ENCODE assay signal across 24 mouse cellular contexts in the genomic region with DNA sequence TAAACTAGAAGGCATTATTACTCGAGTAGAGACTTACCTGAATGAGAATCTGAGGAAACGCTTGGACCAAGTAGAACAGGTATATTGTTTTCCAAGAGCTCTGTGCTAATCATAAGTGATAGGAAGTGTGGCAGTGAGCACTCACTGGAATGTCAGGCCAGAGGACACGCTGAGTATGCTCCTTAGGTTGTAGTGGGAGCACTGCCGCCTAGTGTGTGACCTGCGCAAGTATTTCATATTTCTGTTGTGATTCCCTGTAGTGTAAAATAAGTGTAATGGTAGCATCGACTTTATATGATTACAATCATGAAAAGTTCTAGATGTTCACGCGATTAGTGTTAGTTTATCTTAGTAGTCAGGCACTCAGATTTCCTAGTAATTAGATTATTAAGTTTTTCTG. TPM values are rescaled to one million over a fixed set of nuclear protein-coding genes. Genes with fewer than 3 reads are reported as not detected.
DNase-seq lines count a peak whose midpoint lies in the region; ATAC-seq and TF ChIP-seq lines count a peak whose summit lies in the region.
"Had no signal": no experiment of that assay in that cellular context is flagged by ENCODE, and none has a peak within 500 bp of the region (broad histone marks: within the 10 kb centered on the region; RNA-seq: fewer than 3 reads in every experiment).

No protein-coding gene starts in this region.

- H3K4me1 ChIP-seq in heart, adult 2 months (ENCODE audit: control insufficient read depth, insufficient read depth, low read length), result no peaks in the 10 kb centered on the region
- no peaks in the 10 kb centered on the region for H3K4me1 ChIP-seq in stomach, postnatal 0 days (replicated peaks; ENCODE audit: control insufficient read depth, insufficient read depth)
- H3K4me1 ChIP-seq: embryonic facial prominence, embryonic 12.5 days; heart, embryonic 12.5 days; hindbrain, embryonic 13.5 days; limb, embryonic 15.5 days; neural tube, embryonic 12.5 days had no signal

- WGBS in heart, adult 2 months, result 74% methylated on average over 8 of the region's 8 CpGs
- WGBS in stomach, postnatal 0 days, result 89% methylated on average over 8 of the region's 8 CpGs

- TF ChIP-seq EP300 in heart, adult 2 months (IDR thresholded peaks at IDR 0.05; ENCODE audit: insufficient read depth, low read depth, low read length), result no peak
- no peak for TF ChIP-seq EP300 in stomach, postnatal 0 days (optimal IDR thresholded peaks at IDR 0.05)

- TF ChIP-seq POLR2A in heart, adult 2 months (IDR thresholded peaks at IDR 0.05; ENCODE audit: insufficient read depth, low read depth, low read length), result no peak

- no peaks in the 10 kb centered on the region for H3K27me3 ChIP-seq in heart, adult 2 months (ENCODE audit: control insufficient read depth, insufficient read depth, low read length)
- H3K27me3 ChIP-seq in stomach, postnatal 0 days (ENCODE audit: control insufficient read depth, insufficient read depth, low read length), result no peaks in the 10 kb centered on the region
- H3K27me3 ChIP-seq: embryonic facial prominence, embryonic 12.5 days; heart, embryonic 12.5 days; hindbrain, embryonic 13.5 days; limb, embryonic 15.5 days; megakaryocyte, embryonic 14.5 days; neural tube, embryonic 12.5 days had no signal

- H3K4me2 ChIP-seq in stomach, postnatal 0 days (replicated peaks; ENCODE audit: low read depth), result no peak overlapping the region
- H3K4me2 ChIP-seq: embryonic facial prominence, embryonic 12.5 days; heart, embryonic 12.5 days; hindbrain, embryonic 13.5 days; limb, embryonic 15.5 days; neural tube, embryonic 12.5 days had no signal

- no peak overlapping the region for H3K9ac ChIP-seq in heart, adult 2 months (ENCODE audit: low read depth, low read length)
- H3K9ac ChIP-seq in stomach, postnatal 0 days (ENCODE audit: low read length), result no peak overlapping the region
- H3K9ac ChIP-seq: embryonic facial prominence, embryonic 12.5 days; forebrain, postnatal 0 days; heart, embryonic 12.5 days; hindbrain, embryonic 13.5 days; limb, embryonic 15.5 days; neural tube, embryonic 12.5 days had no signal

- no peak for ATAC-seq in stomach, postnatal 0 days (ENCODE audit: low FRiP score, low TSS enrichment)
- ATAC-seq: forebrain, postnatal 0 days had no signal

- TF ChIP-seq CTCF in heart, adult 2 months (IDR thresholded peaks at IDR 0.05), result peak; percentile 56
- TF ChIP-seq CTCF in layer of hippocampus, adult 2 months (conservative IDR thresholded peaks at IDR 0.05), result peak; percentile 37
- TF ChIP-seq CTCF in stomach, postnatal 0 days (IDR thresholded peaks at IDR 0.05; ENCODE audit: low read depth), result peak; percentile 48

- no peak for DNase-seq in heart, adult 2 months
- DNase-seq in heart, postnatal 25 days (ENCODE audit: low spot score), result no peak
- no peak for DNase-seq in layer of hippocampus, adult 2 months (ENCODE audit: low spot score in 2 of 2)
- no peak for DNase-seq in layer of hippocampus, postnatal 25 days (ENCODE audit: extremely low spot score in 1 of 2, low spot score in 1 of 2)
- DNase-seq in lung, postnatal 10 days, result peak; percentile 8
- DNase-seq in lung, postnatal 14 days, result no peak
- no peak for DNase-seq in stomach, postnatal 0 days (ENCODE audit: low spot score)
- DNase-seq in ovary, postnatal 14 days (ENCODE audit: low spot score), result no peak
- DNase-seq: adrenal gland, postnatal 10 days; cerebellum, adult 18-20 months; cerebellum, postnatal 25 days; forebrain, postnatal 0 days; gastrocnemius, postnatal 36 days; kidney, adult 9 months; kidney, postnatal 36 days; midbrain, embryonic 14.5 days; right cerebral cortex, postnatal 25 days; thymus, postnatal 36 days had no signal

- H3K27ac ChIP-seq in heart, adult 2 months, result no peak overlapping the region
- H3K27ac ChIP-seq in layer of hippocampus, adult 2 months, result no peak overlapping the region
- no peak overlapping the region for H3K27ac ChIP-seq in stomach, postnatal 0 days (replicated peaks)
- H3K27ac ChIP-seq: embryonic facial prominence, embryonic 12.5 days; hindbrain, embryonic 13.5 days; limb, embryonic 15.5 days; neural tube, embryonic 12.5 days had no signal

- H3K9me3 ChIP-seq in stomach, postnatal 0 days (ENCODE audit: control insufficient read depth, low read length), result no peaks in the 10 kb centered on the region
- H3K9me3 ChIP-seq: embryonic facial prominence, embryonic 12.5 days; heart, embryonic 12.5 days; hindbrain, embryonic 13.5 days; limb, embryonic 15.5 days; megakaryocyte, embryonic 14.5 days; neural tube, embryonic 12.5 days had no signal

- no peak overlapping the region for H3K4me3 ChIP-seq in heart, adult 2 months
- no peak overlapping the region for H3K4me3 ChIP-seq in layer of hippocampus, adult 2 months
- H3K4me3 ChIP-seq in stomach, postnatal 0 days (ENCODE audit: low read depth, low read length), result no peak overlapping the region
- H3K4me3 ChIP-seq: embryonic facial prominence, embryonic 12.5 days; heart, embryonic 12.5 days; hindbrain, embryonic 13.5 days; limb, embryonic 15.5 days; megakaryocyte, embryonic 14.5 days; neural tube, embryonic 12.5 days had no signal

- H3K36me3 ChIP-seq in heart, adult 2 months (ENCODE audit: control insufficient read depth, insufficient read depth, low read length), result no peaks in the 10 kb centered on the region; the same call in 1 of the 2 replicates
- peaks cover 28% of the 10 kb centered on the region for H3K36me3 ChIP-seq in stomach, postnatal 0 days (ENCODE audit: control insufficient read depth, insufficient read depth, low read length)

- H3K79me2 ChIP-seq in heart, adult 2 months (replicated peaks; ENCODE audit: control insufficient read depth, insufficient read depth, low read length), result no peaks in the 10 kb centered on the region

- intact Hi-C loops in heart, adult 2 months (cut with DNase I), result loop anchor here (5.0 kb wide), 1 partner anchor 36 kb away; a partner anchor contains a TSS
- intact Hi-C loops in heart, postnatal 25 days (cut with DNase I), result no loop called here

RNA-seq across cellular contexts. Expression of a gene that starts 38.4 kb away (rescaled TPM):
- total RNA-seq in heart, adult 2 months (2021), result 100 to 1,000 TPM; 194 to 231 TPM
- 143 and 161 TPM in 2 replicates for polyA plus RNA-seq in heart, adult 2 months (2012; rRNA removed)
- total RNA-seq in heart, postnatal 25 days (2021), result 100 to 1,000 TPM; 203 to 227 TPM
- 1 to 10 TPM; 2.3 to 3.3 TPM for total RNA-seq in layer of hippocampus, adult 2 months (2021)
- total RNA-seq in layer of hippocampus, postnatal 25 days (2021), result 1 to 10 TPM; 2.7 to 3.4 TPM
- 2.3 and 2.5 TPM in 2 replicates for polyA plus RNA-seq in stomach, postnatal 0 days (2015; fragmentation: Nextera tagmentation; extraction: Ambion mirVana)

RNA-seq across cellular contexts. Expression of a gene that starts 38.5 kb away (rescaled TPM):
- total RNA-seq in heart, adult 2 months (2021), result 10 to 100 TPM; 20.4 to 20.6 TPM
- polyA plus RNA-seq in heart, adult 2 months (2012; rRNA removed), result 3.4 and 6.1 TPM in 2 replicates
- total RNA-seq in heart, postnatal 25 days (2021), result 10 to 100 TPM; 22.4 to 23.6 TPM
- total RNA-seq in layer of hippocampus, adult 2 months (2021), result 10 to 100 TPM; 44.7 to 49.4 TPM
- 10 to 100 TPM; 37.7 to 42.4 TPM for total RNA-seq in layer of hippocampus, postnatal 25 days (2021)
- 24.9 and 27.0 TPM in 2 replicates for polyA plus RNA-seq in stomach, postnatal 0 days (2015; fragmentation: Nextera tagmentation; extraction: Ambion mirVana)

RNA-seq across cellular contexts. Expression of a gene that starts 49.9 kb away (rescaled TPM):
- total RNA-seq in heart, adult 2 months (2021), result 10 to 100 TPM; 65.8 to 74.1 TPM
- polyA plus RNA-seq in heart, adult 2 months (2012; rRNA removed), result 155 and 162 TPM in 2 replicates
- total RNA-seq in heart, postnatal 25 days (2021), result 10 to 100 TPM; 83.1 to 93.2 TPM
- 10 to 100 TPM; 23.6 to 36.0 TPM for total RNA-seq in layer of hippocampus, adult 2 months (2021)
- 10 to 100 TPM; 34.1 to 44.2 TPM for total RNA-seq in layer of hippocampus, postnatal 25 days (2021)
- 168 and 177 TPM in 2 replicates for polyA plus RNA-seq in stomach, postnatal 0 days (2015; fragmentation: Nextera tagmentation; extraction: Ambion mirVana)

Comparison
In these comparisons a context has a peak if more than half of its experiments do, and no peak if none do; other contexts are left out.
1. RNA of a gene that starts 38.4 kb away (total RNA-seq): 194 to 231 TPM in heart, adult 2 months and 203 to 227 TPM in heart, postnatal 25 days; 2.7 to 3.4 TPM in layer of hippocampus, postnatal 25 days and 2.3 to 3.3 TPM in layer of hippocampus, adult 2 months; every median in the first group is over 10 times any median in the second.
2. Peak in every context shown above with its lines, with median percentiles within 50 percentile points of each other: CTCF ChIP-seq.